Mouse (Mus musculus) megakaryocyte, embryonic 14.5 days (primary cell): Measurements from ENCODE around the gene Setd7.

Source experiments
- FLI1 ChIP-seq: IDR thresholded peaks from 2 replicates; pipeline ENCODE4 v1.6.1; 2012; ENCODE audit warnings: low read length, inconsistent platforms, mixed read lengths
- GATA1 ChIP-seq: IDR thresholded peaks from 3 replicates; pipeline ENCODE4 v1.6.1; 2012; ENCODE audit warnings: mixed read lengths, low read length, inconsistent platforms, borderline replicate concordance

DNA sequence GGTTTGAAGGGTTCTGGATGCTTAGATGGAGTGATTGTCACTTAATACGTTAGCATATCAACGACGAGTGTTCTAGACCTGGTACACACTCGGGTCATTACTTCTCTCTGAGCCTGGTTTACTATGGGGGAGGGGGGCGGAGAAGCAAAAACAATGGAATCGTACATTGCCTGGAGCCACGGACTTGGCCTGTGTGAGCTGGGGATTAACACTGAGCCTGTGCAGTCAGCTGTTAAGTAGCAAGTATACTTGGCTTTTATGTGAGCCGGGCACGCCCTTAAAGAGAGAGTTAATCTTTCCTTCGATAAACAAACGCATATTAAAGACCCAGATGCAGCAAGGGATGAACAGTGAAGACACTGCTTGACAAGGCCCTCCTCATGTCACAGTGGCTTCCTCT is 16.7 kb upstream of the Setd7 start:
- TF ChIP-seq GATA1 (no peak), FLI1 (no peak)
